Comparison of ENCODE assay signal across 8 mouse cellular contexts in the genomic region with DNA sequence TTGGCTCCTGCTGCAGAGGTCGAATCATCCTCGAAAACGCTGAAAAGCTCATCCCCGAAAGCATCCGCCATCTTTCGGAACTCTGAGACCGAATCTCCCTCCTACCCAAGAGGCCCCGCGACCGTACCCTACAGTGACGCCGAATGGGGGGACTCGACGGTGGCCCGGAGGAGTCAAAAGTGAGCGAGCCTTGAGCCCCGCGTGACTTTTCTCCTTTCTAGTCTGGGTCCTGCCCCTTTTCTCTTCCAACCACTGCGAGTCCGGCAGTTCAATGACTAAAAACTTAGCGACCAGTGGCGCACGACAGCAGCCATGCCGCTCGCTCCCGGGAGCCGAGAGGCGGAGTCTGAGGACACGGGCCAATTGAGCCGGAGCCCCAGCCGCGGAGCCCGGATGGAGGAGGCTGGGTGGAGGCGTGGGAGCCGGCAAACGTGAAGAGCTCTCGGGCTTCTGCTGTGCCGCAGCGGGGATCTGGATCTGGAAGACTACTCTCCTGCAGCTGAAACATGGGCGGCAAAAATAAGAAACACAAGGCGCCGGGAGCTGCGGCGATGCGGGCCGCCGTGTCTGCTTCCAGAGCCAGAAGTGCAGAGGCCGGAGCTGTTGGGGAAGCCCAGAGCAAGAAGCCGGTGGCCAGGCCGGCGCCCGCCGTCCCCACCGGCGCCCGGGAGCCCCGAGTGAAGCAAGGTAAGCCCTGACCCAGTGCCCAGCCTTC. TPM values are rescaled to one million over a fixed set of nuclear protein-coding genes. Genes with fewer than 3 reads are reported as not detected.
DNase-seq lines count a peak whose midpoint lies in the region; ATAC-seq and TF ChIP-seq lines count a peak whose summit lies in the region.

A gene (minus strand): TSS at position 112 of the 715 bp plus-strand sequence.
A gene (plus strand): TSS at position 168 of the 715 bp plus-strand sequence.

- TF ChIP-seq POLR2A in ES-Bruce4 (IDR thresholded peaks at IDR 0.05; ENCODE audit: insufficient read depth, low read length) = peak; percentile 44

- TF ChIP-seq EP300 in ES-Bruce4 (IDR thresholded peaks at IDR 0.05; ENCODE audit: insufficient read depth, low read depth, low read length) = no peak
- TF ChIP-seq EP300 in liver, postnatal 0 days (IDR thresholded peaks at IDR 0.05; ENCODE audit: low read depth) = peak; percentile 86

- H3K27ac ChIP-seq in ES-Bruce4 (ENCODE audit: insufficient read depth, low read length) = peak within 1 kb of the TSS; percentile 23; the same call in 1 of the 2 replicates
- H3K27ac ChIP-seq in forebrain, embryonic 13.5 days = peak within 1 kb of the TSS; percentile 86
- peak within 1 kb of the TSS; percentile 83 for H3K27ac ChIP-seq in liver, postnatal 0 days (ENCODE audit: low read depth)
- peak within 1 kb of the TSS; percentile 73 for H3K27ac ChIP-seq in neural tube, embryonic 14.5 days (ENCODE audit: low read depth, low read length)

- WGBS in forebrain, embryonic 13.5 days = under 1% methylated on average over 57 of the region's 57 CpGs
- WGBS in large intestine, adult 2 months = under 1% methylated on average over 57 of the region's 57 CpGs
- under 1% methylated on average over 57 of the region's 57 CpGs for WGBS in liver, postnatal 0 days (ENCODE audit: insufficient replicate concordance)
- under 1% methylated on average over 57 of the region's 57 CpGs for WGBS in neural tube, embryonic 14.5 days

- peaks cover 4% of the 10 kb centered on the region; the same call in 1 of the 2 replicates for H3K36me3 ChIP-seq in ES-Bruce4 (ENCODE audit: control insufficient read depth, insufficient read depth, low read length, poor library complexity, severe bottlenecking)
- peaks cover 17% of the 10 kb centered on the region for H3K36me3 ChIP-seq in forebrain, embryonic 13.5 days (ENCODE audit: poor library complexity, severe bottlenecking)
- peaks cover 5% of the 10 kb centered on the region for H3K36me3 ChIP-seq in liver, postnatal 0 days (replicated peaks; ENCODE audit: insufficient read depth, low read length)
- peaks cover 7% of the 10 kb centered on the region; the same call in 1 of the 2 replicates for H3K36me3 ChIP-seq in neural tube, embryonic 14.5 days (ENCODE audit: control insufficient read depth, insufficient read depth, low read length)

- no peaks in the 10 kb centered on the region for H3K4me1 ChIP-seq in ES-Bruce4 (ENCODE audit: control insufficient read depth, insufficient read depth, low read length)
- H3K4me1 ChIP-seq in forebrain, embryonic 13.5 days = peaks cover 30% of the 10 kb centered on the region
- H3K4me1 ChIP-seq in liver, postnatal 0 days (ENCODE audit: insufficient read depth) = peaks cover 18% of the 10 kb centered on the region
- H3K4me1 ChIP-seq in neural tube, embryonic 14.5 days (ENCODE audit: control insufficient read depth, insufficient read depth, low read length) = peaks cover 18% of the 10 kb centered on the region

- intact Hi-C loops in heart, postnatal 10 days (cut with DNase I) = loop anchor here (2.0 kb wide), 1 partner anchor 109 kb away; no protein-coding TSS in a partner anchor

- peak within 1 kb of the TSS; percentile 91 for H3K9ac ChIP-seq in ES-Bruce4 (ENCODE audit: low read depth, poor library complexity, severe bottlenecking)
- peak within 1 kb of the TSS; percentile 83 for H3K9ac ChIP-seq in forebrain, embryonic 13.5 days
- H3K9ac ChIP-seq in liver, postnatal 0 days (replicated peaks) = peak within 1 kb of the TSS; percentile 85
- peak within 1 kb of the TSS; percentile 70 for H3K9ac ChIP-seq in neural tube, embryonic 14.5 days (replicated peaks; ENCODE audit: low read depth, low read length)

- peak; percentile 99 for ATAC-seq in cerebellum, adult (ENCODE audit: insufficient number of reproducible peaks, low FRiP score, low TSS enrichment)
- ATAC-seq in forebrain, embryonic 13.5 days = peak; percentile 99
- peak; percentile 98 for ATAC-seq in liver, postnatal 0 days
- peak; percentile 99 for ATAC-seq in neural tube, embryonic 14.5 days (ENCODE audit: low read depth)

- no peaks in the 10 kb centered on the region for H3K9me3 ChIP-seq in ES-Bruce4 (replicated peaks; ENCODE audit: control insufficient read depth, insufficient read depth, low read length, poor library complexity, severe bottlenecking)
- no peaks in the 10 kb centered on the region for H3K9me3 ChIP-seq in forebrain, embryonic 13.5 days (replicated peaks)
- no peaks in the 10 kb centered on the region for H3K9me3 ChIP-seq in liver, postnatal 0 days (ENCODE audit: low read length)
- H3K9me3 ChIP-seq in neural tube, embryonic 14.5 days (ENCODE audit: control insufficient read depth, low read length) = no peaks in the 10 kb centered on the region

- H3K27me3 ChIP-seq in ES-Bruce4 (ENCODE audit: control insufficient read depth, insufficient read depth, low read length, poor library complexity, severe bottlenecking) = no peaks in the 10 kb centered on the region
- no peaks in the 10 kb centered on the region for H3K27me3 ChIP-seq in forebrain, embryonic 13.5 days
- no peaks in the 10 kb centered on the region for H3K27me3 ChIP-seq in liver, postnatal 0 days (ENCODE audit: insufficient read depth, low read length)
- no peaks in the 10 kb centered on the region; the same call in 1 of the 2 replicates for H3K27me3 ChIP-seq in neural tube, embryonic 14.5 days (ENCODE audit: control insufficient read depth, insufficient read depth, low read length)

- peak; percentile 100 for DNase-seq in heart, postnatal 10 days
- peak; percentile 98 for DNase-seq in large intestine, adult 2 months (ENCODE audit: low read depth, low spot score)
- DNase-seq in liver, postnatal 0 days = peak; percentile 98
- peak; percentile 99 for DNase-seq in testis, postnatal 10 days (ENCODE audit: low spot score)

- no peak for TF ChIP-seq CTCF in ES-Bruce4 (IDR thresholded peaks at IDR 0.05; ENCODE audit: low read depth, low read length)
- TF ChIP-seq CTCF in liver, postnatal 0 days (IDR thresholded peaks at IDR 0.05; ENCODE audit: low read depth) = 0 out of 2 replicates have a peak, but pooled peaks have one; percentile 1

- peak within 1 kb of the TSS; percentile 79 for H3K4me2 ChIP-seq in forebrain, embryonic 13.5 days
- peak within 1 kb of the TSS; percentile 92 for H3K4me2 ChIP-seq in liver, postnatal 0 days (ENCODE audit: low read depth, low read length)
- peak within 1 kb of the TSS; percentile 61 for H3K4me2 ChIP-seq in neural tube, embryonic 14.5 days (ENCODE audit: low read depth, low read length)

- H3K4me3 ChIP-seq in ES-Bruce4 (ENCODE audit: low read depth, low read length) = peak within 1 kb of the TSS; percentile 90
- peak within 1 kb of the TSS; percentile 79 for H3K4me3 ChIP-seq in forebrain, embryonic 13.5 days
- H3K4me3 ChIP-seq in liver, postnatal 0 days (ENCODE audit: low read depth, low read length) = peak within 1 kb of the TSS; percentile 96
- H3K4me3 ChIP-seq in neural tube, embryonic 14.5 days (ENCODE audit: low read depth, low read length) = peak within 1 kb of the TSS; percentile 81

RNA-seq across cellular contexts. Expression of the first gene that starts in this region (rescaled TPM):
- polyA plus RNA-seq in ES-Bruce4 (2011; ENCODE audit: insufficient read depth, insufficient read length, low read depth, missing spikeins) = 136 and 159 TPM in 2 replicates
- 72.0 and 76.7 TPM in 2 replicates for polyA plus RNA-seq in forebrain, embryonic 13.5 days (2015; fragmentation: Nextera tagmentation; extraction: Ambion mirVana)
- 10 to 100 TPM; 29.4 to 31.6 TPM for total RNA-seq in heart, postnatal 10 days (2021)
- 5.6 and 7.4 TPM in 2 replicates for polyA plus RNA-seq in large intestine, adult 2 months (2012; rRNA removed)
- polyA plus RNA-seq in liver, postnatal 0 days (2015; fragmentation: Nextera tagmentation; extraction: Ambion mirVana) = 13.5 and 13.8 TPM in 2 replicates
- 66.8 and 79.0 TPM in 2 replicates for polyA plus RNA-seq in neural tube, embryonic 14.5 days (2014; fragmentation: Nextera tagmentation; extraction: Ambion mirVana)

RNA-seq across cellular contexts. Expression of the second gene that starts in this region (rescaled TPM):
- 33.3 and 34.9 TPM in 2 replicates for polyA plus RNA-seq in ES-Bruce4 (2011; ENCODE audit: insufficient read depth, insufficient read length, low read depth, missing spikeins)
- 29.8 and 30.8 TPM in 2 replicates for polyA plus RNA-seq in forebrain, embryonic 13.5 days (2015; fragmentation: Nextera tagmentation; extraction: Ambion mirVana)
- 10 to 100 TPM; 12.8 to 15.9 TPM for total RNA-seq in heart, postnatal 10 days (2021)
- polyA plus RNA-seq in large intestine, adult 2 months (2012; rRNA removed) = 2.2 and 2.4 TPM in 2 replicates
- polyA plus RNA-seq in liver, postnatal 0 days (2015; fragmentation: Nextera tagmentation; extraction: Ambion mirVana) = 5.0 and 5.3 TPM in 2 replicates
- 30.0 TPM in 2 replicates for polyA plus RNA-seq in neural tube, embryonic 14.5 days (2014; fragmentation: Nextera tagmentation; extraction: Ambion mirVana)

Comparison
In these comparisons a context has a peak if more than half of its experiments do, and no peak if none do; other contexts are left out.
1. Peak in every context shown above with its lines: DNase-seq, ATAC-seq, H3K4me3 ChIP-seq and H3K27ac ChIP-seq.
2. H3K27ac ChIP-seq: peak in every context shown above with its lines; median percentile 86 in forebrain, embryonic 13.5 days; 83 in liver, postnatal 0 days; 73 in neural tube, embryonic 14.5 days; 23 in ES-Bruce4.